Mouse (Mus musculus) small intestine, adult 2 months (tissue): ENCODE data around the gene AI481877. TPM values are rescaled to one million over a fixed set of nuclear protein-coding genes. Genes with fewer than 3 reads are reported as not detected.

Experiments used
- H3K27ac ChIP-seq: fragments of 200-500 bp; 2 replicates; pipeline ENCODE4 v1.5.1; 2012; ENCODE audit warnings: low read depth, low read length, control low read depth, inconsistent platforms; ENCODE audit not compliant: insufficient read depth
- H3K27me3 ChIP-seq: fragments of 200-500 bp; 2 replicates; pipeline ENCODE4 v1.6.1; 2012; ENCODE audit warnings: mild to moderate bottlenecking, moderate library complexity, low read length, inconsistent platforms; ENCODE audit not compliant: control insufficient read depth, insufficient read depth
- H3K36me3 ChIP-seq: fragments of 200-500 bp; 2 replicates; pipeline ENCODE4 v1.6.1; 2012; ENCODE audit warnings: mild to moderate bottlenecking, low read length, control low read depth, inconsistent platforms; ENCODE audit not compliant: control insufficient read depth, insufficient read depth
- H3K4me1 ChIP-seq: fragments of 200-500 bp; 2 replicates; pipeline ENCODE4 v1.6.1; 2012; ENCODE audit warnings: low read length, inconsistent platforms, mixed read lengths; ENCODE audit not compliant: control insufficient read depth, insufficient read depth, insufficient read length
- H3K4me3 ChIP-seq: fragments of 200-500 bp; 2 replicates; pipeline ENCODE4 v1.5.1; 2012; ENCODE audit warnings: low read depth, mild to moderate bottlenecking, control low read depth, inconsistent platforms, low read length, moderate library complexity
- CTCF ChIP-seq: fragments of 200-500 bp; IDR thresholded peaks from 2 replicates; pipeline ENCODE4 v1.5.1; 2012; ENCODE audit warnings: low read depth, mild to moderate bottlenecking, control low read depth, inconsistent platforms, low read length, moderate library complexity, mixed read lengths; ENCODE audit not compliant: insufficient replicate concordance, insufficient read length; ENCODE audit errors: extremely low read depth
- POLR2A ChIP-seq: fragments of 200-500 bp; IDR thresholded peaks from 2 replicates; pipeline ENCODE4 v1.6.1; 2012; ENCODE audit warnings: low read depth, mild to moderate bottlenecking, control low read depth, inconsistent platforms, low read length, moderate library complexity
- WGBS: fragments of 180-500 bp; shearing (Covaris S2); methylation state at CpG from one replicate; pipeline ENCODE4 v1.1.7; 2018; 5-methylcytosine and 5-hydroxymethylcytosine counted together
- polyA plus RNA-seq: library from polyadenylated mRNA; depleted of rRNA; stranded (reverse); fragments of >200 nt; gene quantifications from 2 replicates; pipeline ENCODE4 v1.2.3, GENCODE M21; 2012

AI481877 gene
- polyA plus RNA-seq, 1 experiment, result not detected

GRCm38 (mm10) chr4:59160289-59160688 is 21.5 kb upstream of the AI481877 start:
- Histone ChIP-seq H3K36me3 (no peaks in the 10 kb centered on the region), H3K4me3 (no peak overlapping the region), H3K4me1 (peaks cover 2% of the 10 kb centered on the region; the same call in 1 of the 2 replicates), H3K27me3 (no peaks in the 10 kb centered on the region), H3K27ac (no peak overlapping the region)
- TF ChIP-seq CTCF (no peak), POLR2A (no peak)
- WGBS, result 80% methylated on average over 5 of the region's 5 CpGs

DNA sequence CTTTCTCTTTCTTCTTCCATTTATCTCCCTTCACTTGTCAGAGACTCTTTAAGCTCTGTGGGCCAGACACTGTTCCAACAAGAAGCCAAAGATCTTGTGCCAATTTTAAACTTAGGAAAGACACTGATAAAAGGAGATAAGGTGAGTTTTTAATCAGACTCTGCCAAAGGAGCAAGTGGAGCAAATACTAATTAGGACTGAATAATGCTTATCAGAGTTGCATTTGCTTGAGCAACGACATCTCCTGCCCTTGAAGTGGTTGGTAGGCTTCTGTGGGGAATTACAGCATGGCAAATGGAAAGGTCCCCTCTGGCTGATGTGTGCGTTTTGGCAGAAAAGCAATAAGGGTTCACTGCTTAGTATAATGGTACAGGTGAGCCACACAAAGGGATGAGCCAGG is 18.9 kb upstream of the AI481877 start:
- no peaks in the 10 kb centered on the region for H3K36me3 ChIP-seq
- TF ChIP-seq POLR2A (no peak), CTCF (no peak)
- 34% methylated on average over 2 of the region's 2 CpGs for WGBS
- H3K4me3 ChIP-seq, result no peak overlapping the region
- H3K27ac ChIP-seq, result no peak overlapping the region
- no peaks in the 10 kb centered on the region for H3K27me3 ChIP-seq
- peaks cover 2% of the 10 kb centered on the region; the same call in 1 of the 2 replicates for H3K4me1 ChIP-seq

GRCm38 (mm10) chr4:59156897-59157592 is 18.3 kb upstream of the AI481877 start:
- H3K4me1 ChIP-seq, result peaks cover 2% of the 10 kb centered on the region; the same call in 1 of the 2 replicates
- no peak overlapping the region for H3K4me3 ChIP-seq
- H3K36me3 ChIP-seq, result no peaks in the 10 kb centered on the region
- no peak overlapping the region for H3K27ac ChIP-seq
- no peaks in the 10 kb centered on the region for H3K27me3 ChIP-seq
- WGBS, result 12% methylated on average over 7 of the region's 7 CpGs
- TF ChIP-seq CTCF (no peak), POLR2A (no peak)

DNA sequence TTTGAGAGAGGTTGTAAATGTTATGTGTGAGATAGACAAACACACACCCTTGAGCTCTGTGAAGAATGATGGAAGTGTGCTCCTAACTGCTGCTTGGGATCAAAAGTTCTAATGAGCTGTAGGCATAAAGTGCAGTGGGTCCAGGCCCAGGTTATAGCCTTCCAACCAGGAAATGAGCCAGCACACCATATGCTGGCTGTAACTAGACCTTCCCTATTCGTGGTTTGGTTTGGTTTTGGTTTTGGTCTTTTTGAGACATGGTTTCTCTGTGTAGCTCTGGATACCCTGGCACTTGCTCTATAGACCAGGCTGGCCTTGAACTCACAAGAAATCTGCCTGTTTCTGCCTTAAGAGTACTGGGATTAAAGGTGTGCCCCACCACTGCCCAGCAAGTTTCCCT is 13.2 kb upstream of the AI481877 start:
- Histone ChIP-seq H3K36me3 (no peaks in the 10 kb centered on the region), H3K4me1 (no peaks in the 10 kb centered on the region; the same call in 1 of the 2 replicates), H3K27me3 (no peaks in the 10 kb centered on the region), H3K4me3 (no peak overlapping the region), H3K27ac (no peak overlapping the region)
- TF ChIP-seq POLR2A (no peak), CTCF (no peak)
- 11% methylated on average over 1 of the region's 1 CpGs for WGBS

DNA sequence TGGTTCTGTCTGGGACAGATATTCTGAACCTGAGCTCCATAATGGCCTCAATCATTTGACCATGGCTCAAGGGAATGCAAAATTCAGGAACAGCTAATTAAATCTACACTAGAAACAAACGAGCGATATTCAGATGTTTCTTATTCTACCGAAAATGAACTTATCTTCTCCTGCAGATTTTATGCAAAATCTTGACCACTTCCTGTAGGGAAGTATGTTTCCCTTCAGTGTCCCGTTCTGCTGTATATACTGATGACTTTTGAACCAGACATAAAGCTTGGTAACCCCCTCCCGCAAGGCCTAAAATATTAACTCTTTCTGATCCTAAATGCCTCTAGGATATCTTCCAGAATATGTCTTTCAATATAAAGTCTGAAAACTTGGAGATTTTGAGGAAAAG is 12.1 kb upstream of the AI481877 start:
- Histone ChIP-seq H3K27ac (no peak overlapping the region), H3K4me1 (no peaks in the 10 kb centered on the region), H3K4me3 (no peak overlapping the region), H3K27me3 (no peaks in the 10 kb centered on the region), H3K36me3 (no peaks in the 10 kb centered on the region)
- no peak for TF ChIP-seq CTCF
- TF ChIP-seq POLR2A, result no peak
- WGBS, result 65% methylated on average over 5 of the region's 5 CpGs

GRCm38 (mm10) chr4:59149043-59149442 is 10.3 kb upstream of the AI481877 start:
- Histone ChIP-seq H3K4me1 (no peaks in the 10 kb centered on the region), H3K27ac (no peak overlapping the region), H3K27me3 (no peaks in the 10 kb centered on the region), H3K4me3 (no peak overlapping the region), H3K36me3 (no peaks in the 10 kb centered on the region)
- 68% methylated on average over 5 of the region's 5 CpGs for WGBS
- no peak for TF ChIP-seq POLR2A
- no peak for TF ChIP-seq CTCF

GRCm38 (mm10) chr4:59128935-59129334 is 9.8 kb downstream of the AI481877 start:
- H3K36me3 ChIP-seq, result no peaks in the 10 kb centered on the region
- H3K27ac ChIP-seq, result no peak overlapping the region
- H3K27me3 ChIP-seq, result no peaks in the 10 kb centered on the region
- TF ChIP-seq POLR2A (no peak), CTCF (no peak)
- no peak overlapping the region for H3K4me3 ChIP-seq
- 72% methylated on average over 4 of the region's 4 CpGs for WGBS
- H3K4me1 ChIP-seq, result no peaks in the 10 kb centered on the region
